Mouse (Mus musculus): ENCODE data around the gene Tshz3. TPM values are rescaled to one million over a fixed set of nuclear protein-coding genes. Genes with fewer than 3 reads are reported as not detected.

Gene Tshz3
- polyA plus RNA-seq, 1 experiment from 2014 or later, result 23.3 TPM

GRCm38 (mm10) chr7:36678510-36678909 lies 19.4 kb upstream of the Tshz3 start:
- no peak overlapping the region for H3K27ac ChIP-seq (ENCODE audit: low read length)
- 0 out of 2 replicates have a peak, but pooled peaks cover 5% of the 10 kb centered on the region for H3K4me1 ChIP-seq (ENCODE audit: control insufficient read depth, insufficient read depth, low read length)
- no peak for ATAC-seq (ENCODE audit: insufficient number of reproducible peaks, insufficient read depth, low FRiP score, low read depth)
- H3K4me2 ChIP-seq (replicated peaks; ENCODE audit: low read depth, low read length), result no peak overlapping the region
- H3K9ac ChIP-seq (replicated peaks; ENCODE audit: low read depth, low read length), result no peak overlapping the region
- 16% methylated on average over 10 of the region's 10 CpGs for WGBS
- H3K27me3 ChIP-seq (ENCODE audit: control insufficient read depth, insufficient read depth, low read length), result 0 out of 2 replicates have a peak, but pooled peaks cover 6% of the 10 kb centered on the region
- H3K4me3 ChIP-seq (ENCODE audit: low read depth, low read length), result no peak overlapping the region
- H3K9me3 ChIP-seq (ENCODE audit: control insufficient read depth, low read depth, low read length), result no peaks in the 10 kb centered on the region
- H3K36me3 ChIP-seq (ENCODE audit: control insufficient read depth, insufficient read depth, low read length), result no peaks in the 10 kb centered on the region

GRCm38 (mm10) chr7:36679031-36679618 lies 18.8 kb upstream of the Tshz3 start:
- H3K36me3 ChIP-seq (ENCODE audit: control insufficient read depth, insufficient read depth, low read length), result no peaks in the 10 kb centered on the region
- no peaks in the 10 kb centered on the region for H3K9me3 ChIP-seq (ENCODE audit: control insufficient read depth, low read depth, low read length)
- no peak overlapping the region for H3K4me3 ChIP-seq (ENCODE audit: low read depth, low read length)
- H3K9ac ChIP-seq (replicated peaks; ENCODE audit: low read depth, low read length), result no peak overlapping the region
- H3K27ac ChIP-seq (ENCODE audit: low read length), result no peak overlapping the region
- whole genome bisulfite sequencing, result 9% methylated on average over 9 of the region's 9 CpGs
- ATAC-seq (ENCODE audit: insufficient number of reproducible peaks, insufficient read depth, low FRiP score, low read depth), result no peak
- 0 out of 2 replicates have a peak, but pooled peaks cover 6% of the 10 kb centered on the region for H3K27me3 ChIP-seq (ENCODE audit: control insufficient read depth, insufficient read depth, low read length)
- peak overlapping the region; percentile 44; the same call in 1 of the 2 replicates for H3K4me2 ChIP-seq (replicated peaks; ENCODE audit: low read depth, low read length)
- H3K4me1 ChIP-seq (ENCODE audit: control insufficient read depth, insufficient read depth, low read length), result 0 out of 2 replicates have a peak, but pooled peaks cover 5% of the 10 kb centered on the region

DNA sequence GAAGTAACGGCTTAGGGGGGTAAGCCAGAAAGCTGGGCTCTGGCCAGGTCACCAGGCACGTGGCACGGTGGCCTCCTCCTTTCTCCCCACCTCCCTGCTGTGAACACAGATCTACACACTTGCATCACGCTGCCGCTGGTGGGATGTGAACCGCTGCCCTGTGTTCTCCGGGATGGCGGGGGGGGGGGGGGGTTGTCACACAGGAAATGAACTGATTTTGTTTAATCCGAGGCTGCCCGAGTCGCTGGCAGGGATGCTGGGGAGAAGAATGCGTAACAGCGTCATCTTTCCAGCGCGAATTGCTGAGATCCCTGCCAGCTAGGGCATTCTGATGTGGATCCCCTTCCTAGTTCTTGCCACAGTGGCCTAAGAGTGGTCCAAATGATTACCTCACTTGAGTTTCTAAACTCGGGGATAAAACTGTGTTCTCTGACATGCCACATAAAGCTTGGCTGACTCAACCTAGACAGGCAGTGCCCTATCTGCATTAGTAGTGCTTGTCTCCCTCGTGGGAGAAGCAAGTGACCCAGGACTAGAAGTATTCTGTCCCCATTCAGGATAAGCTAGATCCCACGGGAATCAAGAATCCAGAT lies 18.0 kb upstream of the Tshz3 start:
- H3K4me1 ChIP-seq (ENCODE audit: control insufficient read depth, insufficient read depth, low read length), result 0 out of 2 replicates have a peak, but pooled peaks cover 5% of the 10 kb centered on the region
- no peak overlapping the region for H3K9ac ChIP-seq (replicated peaks; ENCODE audit: low read depth, low read length)

DNA sequence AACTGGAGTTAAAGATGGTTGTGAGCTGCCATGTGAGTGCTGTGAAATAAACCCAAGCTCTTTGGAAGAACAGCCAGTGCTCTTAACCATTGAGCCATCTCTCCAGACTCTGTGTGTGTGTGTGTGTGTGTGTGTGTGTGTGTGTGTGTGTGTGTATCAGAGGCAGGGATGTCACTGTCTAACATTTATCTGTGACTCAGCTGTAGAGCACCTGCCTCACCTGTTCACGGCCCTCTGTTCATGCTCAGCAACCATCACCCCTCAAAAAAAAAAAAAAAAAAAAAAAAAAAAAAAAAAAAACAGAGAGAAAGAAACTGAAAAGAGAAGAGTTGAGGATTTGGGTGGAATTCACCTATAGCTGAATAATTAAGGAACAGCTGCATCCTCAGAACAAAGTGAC lies 10.4 kb upstream of the Tshz3 start:
- Histone ChIP-seq H3K4me3 (ENCODE audit: low read depth, low read length) (no peak overlapping the region), H3K9ac (replicated peaks; ENCODE audit: low read depth, low read length) (no peak overlapping the region)
- ATAC-seq (ENCODE audit: insufficient number of reproducible peaks, insufficient read depth, low FRiP score, low read depth), result no peak

More for the DNA sequence above, 18.0 kb upstream of the Tshz3 start:
- H3K36me3 ChIP-seq (ENCODE audit: control insufficient read depth, insufficient read depth, low read length), result no peaks in the 10 kb centered on the region
- no peaks in the 10 kb centered on the region for H3K9me3 ChIP-seq (ENCODE audit: control insufficient read depth, low read depth, low read length)
- WGBS, result 3% methylated on average over 18 of the region's 18 CpGs
- H3K4me3 ChIP-seq (ENCODE audit: low read depth, low read length), result peak overlapping the region; percentile 17; the same call in 1 of the 2 replicates
- no peak for ATAC-seq (ENCODE audit: insufficient number of reproducible peaks, insufficient read depth, low FRiP score, low read depth)
- no peak overlapping the region for H3K27ac ChIP-seq (ENCODE audit: low read length)
- peak overlapping the region; percentile 44 for H3K4me2 ChIP-seq (replicated peaks; ENCODE audit: low read depth, low read length)
- 0 out of 2 replicates have a peak, but pooled peaks cover 6% of the 10 kb centered on the region for H3K27me3 ChIP-seq (ENCODE audit: control insufficient read depth, insufficient read depth, low read length)

DNA sequence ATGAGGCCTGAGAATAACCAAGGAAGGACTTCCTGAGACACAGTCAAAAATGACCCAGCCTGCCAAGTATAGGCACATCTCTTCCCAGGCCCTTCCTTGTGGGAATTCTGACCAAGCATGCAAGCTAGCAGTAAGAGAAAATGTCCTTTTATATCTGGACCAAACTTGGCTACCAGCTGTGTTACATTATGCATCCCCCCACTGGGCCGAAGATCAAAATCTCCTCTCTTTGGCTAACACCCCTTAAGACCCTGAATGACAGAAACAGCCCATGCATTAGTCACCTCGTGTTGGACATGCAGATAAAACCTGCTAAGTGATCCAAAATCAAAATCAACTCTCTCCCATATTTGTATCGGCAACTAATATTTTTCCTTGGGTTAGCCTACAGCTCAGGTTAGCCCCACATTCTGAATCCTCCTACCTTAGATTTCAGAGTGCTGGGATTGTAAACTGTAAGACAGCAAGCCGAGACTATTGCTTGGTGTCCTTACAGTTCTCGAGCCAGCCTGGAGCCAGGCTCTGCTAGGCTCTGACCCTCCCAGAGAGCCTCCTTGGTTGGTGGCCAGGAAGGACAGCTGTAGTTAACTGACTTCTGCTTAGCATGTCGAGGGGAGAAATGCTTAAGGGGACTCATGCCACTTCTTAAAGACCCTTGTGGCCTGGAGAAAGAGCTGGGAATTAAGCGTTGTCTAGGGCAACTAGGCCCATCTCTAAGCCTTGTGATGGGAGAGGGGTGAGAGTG lies 8.7 kb upstream of the Tshz3 start:
- peaks cover 12% of the 10 kb centered on the region; the same call in 1 of the 2 replicates for H3K27me3 ChIP-seq (ENCODE audit: control insufficient read depth, insufficient read depth, low read length)
- no peaks in the 10 kb centered on the region for H3K9me3 ChIP-seq (ENCODE audit: control insufficient read depth, low read depth, low read length)
- no peak overlapping the region for H3K4me3 ChIP-seq (ENCODE audit: low read depth, low read length)
- ATAC-seq (ENCODE audit: insufficient number of reproducible peaks, insufficient read depth, low FRiP score, low read depth), result no peak
- no peak overlapping the region for H3K9ac ChIP-seq (replicated peaks; ENCODE audit: low read depth, low read length)
- peaks cover 14% of the 10 kb centered on the region; the same call in 1 of the 2 replicates for H3K4me1 ChIP-seq (ENCODE audit: control insufficient read depth, insufficient read depth, low read length)
- 55% methylated on average over 7 of the region's 7 CpGs for WGBS
- H3K4me2 ChIP-seq (replicated peaks; ENCODE audit: low read depth, low read length), result no peak overlapping the region
- no peak overlapping the region for H3K27ac ChIP-seq (ENCODE audit: low read length)
- H3K36me3 ChIP-seq (ENCODE audit: control insufficient read depth, insufficient read depth, low read length), result no peaks in the 10 kb centered on the region

More for the DNA sequence above, 10.4 kb upstream of the Tshz3 start:
- H3K9me3 ChIP-seq (ENCODE audit: control insufficient read depth, low read depth, low read length), result no peaks in the 10 kb centered on the region
- peaks cover 14% of the 10 kb centered on the region; the same call in 1 of the 2 replicates for H3K4me1 ChIP-seq (ENCODE audit: control insufficient read depth, insufficient read depth, low read length)
- WGBS, result 82% methylated on average over 1 of the region's 1 CpGs
- H3K27me3 ChIP-seq (ENCODE audit: control insufficient read depth, insufficient read depth, low read length), result peaks cover 8% of the 10 kb centered on the region; the same call in 1 of the 2 replicates
- no peaks in the 10 kb centered on the region for H3K36me3 ChIP-seq (ENCODE audit: control insufficient read depth, insufficient read depth, low read length)
- no peak overlapping the region for H3K4me2 ChIP-seq (replicated peaks; ENCODE audit: low read depth, low read length)
- H3K27ac ChIP-seq (ENCODE audit: low read length), result no peak overlapping the region

- no peaks in the 10 kb centered on the region for H3K9me3 ChIP-seq (ENCODE audit: control insufficient read depth, low read depth, low read length)
- no peak for ATAC-seq (ENCODE audit: insufficient number of reproducible peaks, insufficient read depth, low FRiP score, low read depth)
- peaks cover 20% of the 10 kb centered on the region; the same call in 1 of the 2 replicates for H3K4me1 ChIP-seq (ENCODE audit: control insufficient read depth, insufficient read depth, low read length)
- H3K36me3 ChIP-seq (ENCODE audit: control insufficient read depth, insufficient read depth, low read length), result no peaks in the 10 kb centered on the region
- no peak overlapping the region for H3K27ac ChIP-seq (ENCODE audit: low read length)
- peak overlapping the region; percentile 15; the same call in 1 of the 2 replicates for H3K4me2 ChIP-seq (replicated peaks; ENCODE audit: low read depth, low read length)
- WGBS, result 4% methylated on average over 19 of the region's 19 CpGs
- H3K4me3 ChIP-seq (ENCODE audit: low read depth, low read length), result no peak overlapping the region
- H3K9ac ChIP-seq (replicated peaks; ENCODE audit: low read depth, low read length), result no peak overlapping the region
- peaks cover 12% of the 10 kb centered on the region; the same call in 1 of the 2 replicates for H3K27me3 ChIP-seq (ENCODE audit: control insufficient read depth, insufficient read depth, low read length)
Measured at GRCm38 (mm10) chr7:36690551-36690950, 7.4 kb upstream of the Tshz3 start.

DNA sequence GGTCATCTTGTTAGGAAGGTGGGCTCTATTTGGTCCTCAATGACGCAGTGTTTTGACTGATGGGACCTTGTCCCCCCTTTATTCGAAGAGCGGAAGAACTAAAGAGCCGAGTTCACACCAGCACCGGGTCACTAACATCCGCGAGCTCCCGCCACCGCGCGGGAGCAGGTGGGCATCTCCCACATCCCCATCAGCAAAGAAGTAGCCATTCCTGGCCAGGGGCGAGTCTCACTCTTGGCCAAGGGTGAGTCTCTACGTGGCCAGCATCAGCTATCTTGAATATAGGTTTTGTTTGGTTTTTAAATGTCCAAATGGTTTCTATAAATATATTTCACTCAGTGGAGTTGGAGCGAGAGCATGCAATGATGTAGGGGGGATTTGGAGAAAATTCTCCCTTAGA lies 6.3 kb upstream of the Tshz3 start:
- H3K27ac ChIP-seq (ENCODE audit: low read length), result no peak overlapping the region
- peaks cover 12% of the 10 kb centered on the region; the same call in 1 of the 2 replicates for H3K27me3 ChIP-seq (ENCODE audit: control insufficient read depth, insufficient read depth, low read length)
- whole genome bisulfite sequencing, result 3% methylated on average over 14 of the region's 14 CpGs
- no peaks in the 10 kb centered on the region for H3K9me3 ChIP-seq (ENCODE audit: control insufficient read depth, low read depth, low read length)
- no peak for ATAC-seq (ENCODE audit: insufficient number of reproducible peaks, insufficient read depth, low FRiP score, low read depth)
- H3K9ac ChIP-seq (replicated peaks; ENCODE audit: low read depth, low read length), result no peak overlapping the region
- H3K4me1 ChIP-seq (ENCODE audit: control insufficient read depth, insufficient read depth, low read length), result peaks cover 20% of the 10 kb centered on the region; the same call in 1 of the 2 replicates
- H3K4me2 ChIP-seq (replicated peaks; ENCODE audit: low read depth, low read length), result peak overlapping the region; percentile 27
- no peaks in the 10 kb centered on the region for H3K36me3 ChIP-seq (ENCODE audit: control insufficient read depth, insufficient read depth, low read length)
- no peak overlapping the region for H3K4me3 ChIP-seq (ENCODE audit: low read depth, low read length)

DNA sequence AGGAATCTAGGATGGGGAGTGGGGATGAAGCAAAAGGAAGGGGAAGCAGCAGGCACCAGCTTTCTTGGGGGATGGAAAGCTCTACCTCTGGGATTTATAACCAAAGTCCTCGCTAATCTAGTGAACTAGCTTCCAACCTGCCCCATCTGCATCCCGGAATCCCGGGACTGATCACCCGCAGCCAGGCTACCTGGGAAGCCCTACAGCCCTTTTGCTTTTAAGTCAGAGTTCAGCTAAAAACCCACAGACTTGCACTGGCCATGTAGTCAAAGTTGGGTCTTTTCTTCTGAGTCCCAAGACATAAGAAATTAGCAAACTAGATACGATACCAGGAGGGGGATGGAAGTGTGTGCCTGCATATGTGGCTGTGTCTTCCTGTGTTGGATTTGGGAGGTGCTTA lies 5.5 kb upstream of the Tshz3 start:
- H3K27ac ChIP-seq (ENCODE audit: low read length), result no peak overlapping the region
- no peak overlapping the region for H3K9ac ChIP-seq (replicated peaks; ENCODE audit: low read depth, low read length)
- peaks cover 12% of the 10 kb centered on the region; the same call in 1 of the 2 replicates for H3K27me3 ChIP-seq (ENCODE audit: control insufficient read depth, insufficient read depth, low read length)
- H3K4me3 ChIP-seq (ENCODE audit: low read depth, low read length), result no peak overlapping the region
- 8% methylated on average over 5 of the region's 5 CpGs for WGBS
- no peak for ATAC-seq (ENCODE audit: insufficient number of reproducible peaks, insufficient read depth, low FRiP score, low read depth)
- peak overlapping the region; percentile 27 for H3K4me2 ChIP-seq (replicated peaks; ENCODE audit: low read depth, low read length)
- H3K9me3 ChIP-seq (ENCODE audit: control insufficient read depth, low read depth, low read length), result no peaks in the 10 kb centered on the region
- peaks cover 20% of the 10 kb centered on the region; the same call in 1 of the 2 replicates for H3K4me1 ChIP-seq (ENCODE audit: control insufficient read depth, insufficient read depth, low read length)
- H3K36me3 ChIP-seq (ENCODE audit: control insufficient read depth, insufficient read depth, low read length), result no peaks in the 10 kb centered on the region
